Mouse (Mus musculus): ENCODE data around the gene Gm8882. TPM values are rescaled to one million over a fixed set of nuclear protein-coding genes. Genes with fewer than 3 reads are reported as not detected.
"Not testable (repeated sequence)": the region's sequence is repeated elsewhere in the genome, so short reads cannot be mapped to it uniquely, and the experiment has no call there.

The Gm8882 gene
- polyA plus RNA-seq (2012; rRNA removed), result not detected in 2 replicates

DNA sequence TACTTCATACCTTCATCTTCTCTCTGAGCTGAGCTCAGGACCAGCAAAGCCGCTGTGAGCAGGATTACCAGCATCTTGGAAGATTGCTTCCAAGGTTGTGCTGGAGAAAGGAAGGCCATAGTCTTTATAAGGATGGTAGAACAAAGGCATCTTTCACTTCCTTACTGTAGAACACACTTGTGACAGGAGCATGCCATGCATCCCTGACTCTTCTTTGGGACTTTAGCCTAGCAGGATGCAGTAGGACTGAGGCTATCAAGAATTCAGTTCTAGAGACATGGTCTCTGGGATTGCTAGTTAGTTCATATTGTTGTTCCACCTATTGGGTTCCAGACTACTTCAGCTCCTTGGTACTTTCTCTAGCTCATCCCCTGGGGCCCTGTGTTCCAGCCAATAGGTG, at the start of gene Gm8882:
TSS of gene Gm8882 (minus strand) at position 101 of the 400 bp plus-strand sequence.
- not testable (repeated sequence) for H3K27ac ChIP-seq (ENCODE audit: insufficient read depth, low read length); H3K4me1 ChIP-seq (ENCODE audit: control insufficient read depth, insufficient read depth, low read length); H3K4me3 ChIP-seq (ENCODE audit: insufficient read depth, low read length)

DNA sequence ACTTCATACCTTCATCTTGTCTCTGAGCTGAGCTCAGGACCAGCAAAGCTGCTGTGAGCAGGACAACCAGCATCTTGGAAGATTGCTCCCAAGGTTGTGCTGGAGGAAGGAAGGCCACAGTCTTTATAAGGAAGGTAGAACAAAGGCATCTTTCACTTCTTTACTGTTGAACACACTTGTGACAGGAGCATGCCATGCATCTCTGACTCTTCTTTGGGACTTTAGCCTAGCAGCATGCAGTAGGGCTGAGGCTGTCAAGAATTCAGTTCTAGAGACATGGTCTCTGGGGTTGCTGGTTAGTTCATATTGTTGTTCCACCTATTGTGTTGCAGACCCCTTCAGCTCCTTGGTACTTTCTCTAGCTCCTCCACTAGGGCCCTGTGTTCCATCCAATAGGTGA, 49.3 kb downstream of the Gm8882 start, which contains the start of gene Prpmp5:
TSS of gene Prpmp5 (minus strand) at position 101 of the 400 bp plus-strand sequence.
- H3K27ac ChIP-seq (ENCODE audit: insufficient read depth, low read length); H3K4me3 ChIP-seq (ENCODE audit: insufficient read depth, low read length); H3K4me1 ChIP-seq (ENCODE audit: control insufficient read depth, insufficient read depth, low read length): not testable (repeated sequence)

Other genes with a start within 250 kb of the Gm8882 start
- gene Prb1, start 153.6 kb downstream of the Gm8882 start, polyA plus RNA-seq (2012; rRNA removed), result not detected in 2 replicates
- gene Prpmp5, start 49.4 kb downstream of the Gm8882 start, polyA plus RNA-seq (2012; rRNA removed), result not detected in 2 replicates
- gene Prh1, start 205.7 kb upstream of the Gm8882 start, polyA plus RNA-seq (2012; rRNA removed), result not detected in 2 replicates
- not detected in 2 replicates for gene Prp2, start 231.8 kb upstream of the Gm8882 start, polyA plus RNA-seq (2012; rRNA removed)

Data from cortical plate, adult 2 months (tissue).